Mouse (Mus musculus) ES-Bruce4 (cell line): ENCODE measurements around the gene Stoml1. TPM values are rescaled to one million over a fixed set of nuclear protein-coding genes. Genes with fewer than 3 reads are reported as not detected.

Source experiments
- H3K27ac ChIP-seq: 2 replicates; pipeline ENCODE4 v1.5.1; 2012; ENCODE audit warnings: low read length, inconsistent platforms; ENCODE audit not compliant: insufficient read depth
- H3K27me3 ChIP-seq: 2 replicates; pipeline ENCODE4 v1.6.1; 2012; ENCODE audit warnings: mild to moderate bottlenecking, low read length, inconsistent platforms; ENCODE audit not compliant: control insufficient read depth, poor library complexity, insufficient read depth, severe bottlenecking
- H3K36me3 ChIP-seq: 2 replicates; pipeline ENCODE4 v1.6.1; 2012; ENCODE audit warnings: inconsistent platforms, mild to moderate bottlenecking, low read length, moderate library complexity; ENCODE audit not compliant: control insufficient read depth, poor library complexity, insufficient read depth, severe bottlenecking
- H3K4me1 ChIP-seq: one replicate; pipeline ENCODE4 v1.8.1; 2011; ENCODE audit warnings: low read length; ENCODE audit not compliant: control insufficient read depth, insufficient read depth
- H3K4me3 ChIP-seq: 2 replicates; pipeline ENCODE4 v1.5.1; 2011; ENCODE audit warnings: low read depth, mild to moderate bottlenecking, low read length
- H3K9ac ChIP-seq: 2 replicates; pipeline ENCODE4 v1.6.1; 2012; ENCODE audit warnings: low read depth, mild to moderate bottlenecking, inconsistent platforms; ENCODE audit not compliant: poor library complexity, severe bottlenecking
- H3K9me3 ChIP-seq: replicated peaks from 2 replicates; pipeline ENCODE4 v1.6.1; 2012; ENCODE audit warnings: mild to moderate bottlenecking, low read length, inconsistent platforms; ENCODE audit not compliant: control insufficient read depth, poor library complexity, insufficient read depth, severe bottlenecking
- CTCF ChIP-seq: IDR thresholded peaks from one replicate; pipeline ENCODE4 v1.8.1; 2011; ENCODE audit warnings: low read depth, low read length
- EP300 ChIP-seq: IDR thresholded peaks from 2 replicates; pipeline ENCODE4 v1.6.1; 2011; ENCODE audit warnings: low read depth, low read length; ENCODE audit not compliant: insufficient read depth
- POLR2A ChIP-seq: IDR thresholded peaks from one replicate; pipeline ENCODE4 v1.8.1; 2011; ENCODE audit warnings: low read length; ENCODE audit not compliant: insufficient read depth
- polyA plus RNA-seq: library from polyadenylated mRNA; stranded (reverse); fragments of >200 nt; gene quantifications from 2 replicates; pipeline ENCODE4 v1.2.4, GENCODE M21; 2011; ENCODE audit warnings: low read depth; ENCODE audit not compliant: missing spikeins, insufficient read depth, insufficient read length

The Stoml1 gene
- polyA plus RNA-seq, 1 experiment, result 24.6 TPM

DNA sequence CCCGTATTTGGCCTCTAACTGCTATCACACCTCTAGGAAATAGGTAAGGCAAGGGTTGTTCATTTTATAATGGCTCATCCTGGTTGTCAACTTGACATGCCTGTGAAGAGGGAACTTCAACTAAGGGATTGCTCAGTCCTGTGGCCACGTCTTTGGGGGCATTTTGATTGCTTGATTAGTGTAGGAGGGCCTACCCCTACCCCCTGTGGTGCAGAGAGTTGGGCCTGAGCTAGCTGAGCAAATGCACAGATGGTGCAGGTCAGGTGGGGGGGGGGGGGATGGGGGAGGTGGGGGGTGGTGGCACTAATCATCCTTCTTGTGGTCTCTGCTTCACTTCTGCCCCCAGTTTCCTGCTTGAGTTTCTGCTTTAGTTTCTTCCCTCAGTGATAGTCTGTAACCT lies 2.1 kb downstream of the Stoml1 start:
- H3K27ac ChIP-seq, result peak overlapping the region; percentile 58
- peaks cover 21% of the 10 kb centered on the region for H3K36me3 ChIP-seq
- no peaks in the 10 kb centered on the region for H3K9me3 ChIP-seq
- H3K4me1 ChIP-seq, result peaks cover 14% of the 10 kb centered on the region
- peak overlapping the region; percentile 64 for H3K9ac ChIP-seq
- TF ChIP-seq CTCF, result no peak
- no peak for TF ChIP-seq POLR2A
- TF ChIP-seq EP300, result 0 out of 2 replicates have a peak, but pooled peaks have one; percentile 8
- H3K27me3 ChIP-seq, result no peaks in the 10 kb centered on the region
- peak overlapping the region; percentile 59 for H3K4me3 ChIP-seq

DNA sequence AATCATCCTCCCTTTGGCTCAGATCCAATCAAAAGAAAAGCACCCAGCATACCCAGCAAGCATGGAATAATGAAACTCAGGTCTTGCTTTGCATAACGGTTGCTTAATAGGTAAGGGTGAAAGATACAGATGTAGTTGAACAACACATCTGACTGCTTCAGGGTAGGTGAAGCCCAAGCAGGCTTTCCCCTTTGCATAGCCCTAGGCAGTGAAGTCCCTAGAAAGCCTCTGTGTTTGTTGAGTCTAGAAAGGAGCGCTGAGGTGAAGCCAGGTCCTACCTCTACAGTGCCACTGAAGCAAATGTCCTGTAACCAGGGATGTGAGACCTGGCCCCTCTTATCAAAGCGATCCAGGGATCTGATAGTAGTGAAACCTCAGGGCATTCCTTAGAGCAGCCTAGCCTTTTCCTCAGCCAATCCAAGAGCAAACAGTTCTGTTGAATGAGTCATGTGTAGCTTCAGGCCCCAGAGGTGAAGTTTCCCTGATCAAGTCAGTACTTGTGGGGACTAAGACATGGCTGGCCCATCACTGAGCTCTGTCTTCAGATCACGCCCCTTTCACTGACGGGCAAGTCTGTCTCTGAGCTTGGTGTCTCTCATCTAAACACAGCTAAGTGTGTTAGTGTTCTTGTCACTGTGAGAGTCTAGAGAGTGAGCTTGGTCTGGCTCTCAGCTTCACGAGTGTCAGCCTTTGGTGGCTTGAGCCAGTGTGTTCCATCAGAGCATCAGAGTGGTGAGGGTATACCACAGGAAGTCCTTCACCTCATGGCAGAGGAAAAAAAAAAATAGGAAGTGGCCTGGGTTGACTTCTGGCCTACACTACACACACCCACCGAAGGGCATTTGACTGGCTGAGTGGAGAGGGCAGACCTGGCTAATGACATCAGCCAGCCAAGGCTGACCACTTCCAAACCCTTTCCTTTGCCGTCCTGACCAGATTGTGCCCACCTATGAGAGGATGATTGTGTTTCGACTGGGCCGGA lies 3.0 kb downstream of the Stoml1 start:
- Histone ChIP-seq H3K36me3 (peaks cover 27% of the 10 kb centered on the region), H3K9ac (no peak overlapping the region), H3K27me3 (no peaks in the 10 kb centered on the region), H3K4me1 (peaks cover 14% of the 10 kb centered on the region), H3K4me3 (no peak overlapping the region), H3K9me3 (no peaks in the 10 kb centered on the region), H3K27ac (peak overlapping the region; percentile 58)
- TF ChIP-seq POLR2A, result no peak
- TF ChIP-seq CTCF, result no peak
- TF ChIP-seq EP300, result no peak

DNA sequence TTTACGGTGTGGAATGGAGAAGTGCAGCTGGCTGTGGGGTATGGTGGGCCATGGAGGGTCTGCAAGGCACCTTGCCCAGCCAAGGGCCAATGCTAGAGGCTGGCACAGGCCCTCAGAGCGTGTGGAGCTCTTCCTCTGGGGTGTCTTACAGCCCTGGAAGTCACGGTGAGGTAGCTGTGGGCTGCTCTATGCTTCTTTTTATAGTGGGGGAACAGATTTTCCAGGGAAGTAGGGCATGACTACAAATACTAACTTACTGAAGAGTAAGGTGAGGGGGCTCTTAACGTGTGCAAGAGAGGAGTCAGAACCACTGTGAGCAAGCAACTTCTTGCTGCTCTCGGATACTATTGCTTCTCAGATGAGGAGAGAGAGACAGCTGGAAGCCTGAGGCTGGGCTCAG lies 9.5 kb downstream of the Stoml1 start:
- no peak overlapping the region for H3K9ac ChIP-seq
- H3K9me3 ChIP-seq, result no peaks in the 10 kb centered on the region
- H3K27me3 ChIP-seq, result no peaks in the 10 kb centered on the region
- H3K36me3 ChIP-seq, result peaks cover 28% of the 10 kb centered on the region
- H3K4me3 ChIP-seq, result no peak overlapping the region
- H3K27ac ChIP-seq, result no peak overlapping the region
- TF ChIP-seq CTCF (no peak), POLR2A (no peak), EP300 (no peak)
- no peaks in the 10 kb centered on the region for H3K4me1 ChIP-seq

DNA sequence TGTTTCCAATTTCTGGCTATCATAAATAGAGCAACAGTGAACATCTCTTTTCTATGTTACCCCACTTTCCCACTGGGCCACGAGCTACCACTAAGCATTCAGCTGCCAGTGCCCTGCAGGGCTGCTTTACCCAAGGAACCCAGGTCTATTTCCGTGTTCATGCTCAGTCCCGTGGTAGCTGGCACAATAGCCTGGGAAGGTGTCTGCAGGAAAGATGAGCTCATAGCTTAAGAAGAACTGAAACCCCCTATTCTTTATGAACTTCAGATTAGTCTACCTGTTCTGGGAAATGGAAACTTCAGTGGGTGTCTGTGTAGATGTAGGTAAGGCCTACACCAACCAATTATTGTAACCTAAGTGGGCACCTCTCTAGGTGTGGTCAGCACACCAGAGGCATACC lies 12.4 kb downstream of the Stoml1 start:
- Histone ChIP-seq H3K9ac (no peak overlapping the region), H3K4me1 (no peaks in the 10 kb centered on the region), H3K4me3 (no peak overlapping the region), H3K36me3 (peaks cover 12% of the 10 kb centered on the region; the same call in 1 of the 2 replicates), H3K9me3 (no peaks in the 10 kb centered on the region), H3K27me3 (no peaks in the 10 kb centered on the region), H3K27ac (0 out of 2 replicates have a peak overlapping the region, but pooled peaks have one; percentile 22)
- no peak for TF ChIP-seq EP300
- TF ChIP-seq CTCF, result no peak
- TF ChIP-seq POLR2A, result no peak

DNA sequence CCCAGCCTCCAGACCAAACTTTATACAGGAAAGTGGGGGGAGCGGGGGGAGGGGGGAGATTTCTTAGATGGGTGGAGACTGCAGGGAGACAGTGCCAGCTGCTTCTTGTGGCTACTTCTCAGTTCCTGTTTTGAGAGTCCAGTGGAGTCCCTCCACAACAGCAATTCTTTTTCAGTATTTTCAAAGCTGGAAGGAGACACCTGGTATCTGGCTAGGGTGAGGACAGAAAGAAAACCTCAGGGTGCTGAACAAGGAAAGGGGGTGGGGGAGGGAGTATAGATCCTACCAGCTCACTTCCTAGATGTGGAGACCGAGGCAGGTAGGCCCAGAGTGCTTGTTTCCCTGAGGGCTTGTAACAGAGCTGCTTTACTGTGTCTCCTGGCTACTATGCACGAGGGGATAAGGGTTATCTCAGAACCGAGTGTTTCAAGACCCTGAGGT lies 13.6 kb downstream of the Stoml1 start:
- TF ChIP-seq EP300 (no peak), POLR2A (no peak)
- H3K9ac ChIP-seq, result peak overlapping the region; percentile 42
- peaks cover 9% of the 10 kb centered on the region; the same call in 1 of the 2 replicates for H3K36me3 ChIP-seq
- H3K27ac ChIP-seq, result peak overlapping the region; percentile 94
- H3K4me1 ChIP-seq, result peaks cover 2% of the 10 kb centered on the region
- no peaks in the 10 kb centered on the region for H3K9me3 ChIP-seq
- H3K27me3 ChIP-seq, result no peaks in the 10 kb centered on the region
- peak overlapping the region; percentile 37 for H3K4me3 ChIP-seq

DNA sequence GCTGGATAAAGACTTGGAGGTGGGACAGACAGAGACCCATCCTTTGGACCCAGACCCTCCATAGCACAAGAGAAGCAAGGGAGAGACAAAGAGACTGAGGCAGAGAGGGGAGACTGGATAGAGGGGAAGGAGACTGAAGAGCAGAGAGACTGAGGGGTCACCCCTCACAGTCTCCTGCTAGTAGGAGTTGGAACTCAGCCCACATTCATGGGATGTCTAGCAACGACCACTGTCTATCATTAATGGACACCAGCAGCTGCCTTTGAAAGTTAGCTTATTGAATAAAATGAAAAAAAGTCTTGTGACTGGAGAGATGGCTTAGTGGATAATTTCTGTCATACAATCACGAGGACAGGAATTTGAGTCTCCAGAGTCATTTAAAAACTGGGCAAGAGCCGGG lies 14.1 kb downstream of the Stoml1 start:
- H3K4me3 ChIP-seq, result peak overlapping the region; percentile 37; the same call in 1 of the 2 replicates
- H3K4me1 ChIP-seq, result peaks cover 2% of the 10 kb centered on the region
- no peaks in the 10 kb centered on the region for H3K9me3 ChIP-seq
- peaks cover 9% of the 10 kb centered on the region; the same call in 1 of the 2 replicates for H3K36me3 ChIP-seq
- H3K27ac ChIP-seq, result peak overlapping the region; percentile 94
- no peak for TF ChIP-seq POLR2A
- no peak for TF ChIP-seq EP300
- TF ChIP-seq CTCF, result no peak
- H3K27me3 ChIP-seq, result no peaks in the 10 kb centered on the region
- H3K9ac ChIP-seq, result peak overlapping the region; percentile 42
